Mouse (Mus musculus): Measurements from ENCODE around the gene Ubl3. TPM values are rescaled to one million over a fixed set of nuclear protein-coding genes. Genes with fewer than 3 reads are reported as not detected.

Gene Ubl3
- polyA plus RNA-seq, 1 experiment: 47.2 TPM

DNA sequence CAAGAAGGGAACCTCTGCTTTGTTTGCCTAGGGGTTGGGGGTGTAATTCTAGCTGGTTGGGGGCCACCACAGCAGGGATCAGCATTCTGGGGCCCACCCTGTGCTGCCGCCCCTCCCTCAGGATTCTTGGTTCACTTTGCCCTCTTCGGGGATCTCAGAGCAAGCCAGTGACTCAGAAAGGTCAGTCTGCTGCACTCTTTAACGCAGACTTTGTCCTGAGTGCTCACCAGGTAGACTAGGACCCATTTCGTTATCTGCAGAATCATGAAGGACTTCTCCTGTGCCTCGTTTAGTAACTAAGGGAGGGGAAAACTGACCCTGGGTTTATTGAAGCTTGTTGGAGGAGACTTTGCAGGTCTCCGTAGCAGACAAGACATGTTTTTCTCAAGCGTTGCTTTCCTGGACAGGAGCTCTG lies 38.9 kb upstream of the Ubl3 start:
- no peak overlapping the region for H3K4me3 ChIP-seq (ENCODE audit: extremely low read depth, insufficient read depth, insufficient read length)
- H3K27ac ChIP-seq (ENCODE audit: insufficient read depth, low read length): no peak overlapping the region
- no peak for DNase-seq (ENCODE audit: low read depth in 1 of 2, low spot score in 2 of 2)
- WGBS: 81% methylated on average over 7 of the region's 7 CpGs
- no peak for TF ChIP-seq CTCF (IDR thresholded peaks at IDR 0.05; ENCODE audit: extremely low read depth, insufficient read depth, insufficient read length, insufficient replicate concordance)
- no peak for TF ChIP-seq POLR2A (IDR thresholded peaks at IDR 0.05; ENCODE audit: low read depth, low read length)
- peaks cover 7% of the 10 kb centered on the region for H3K4me1 ChIP-seq (ENCODE audit: control insufficient read depth, insufficient read depth, insufficient read length)
- no peaks in the 10 kb centered on the region for H3K36me3 ChIP-seq (ENCODE audit: control insufficient read depth, insufficient read depth, low read length)
- H3K27me3 ChIP-seq (ENCODE audit: control insufficient read depth, insufficient read depth, low read length): no peaks in the 10 kb centered on the region

- Histone ChIP-seq H3K36me3 (ENCODE audit: control insufficient read depth, insufficient read depth, low read length) (no peaks in the 10 kb centered on the region), H3K4me3 (ENCODE audit: extremely low read depth, insufficient read depth, insufficient read length) (no peak overlapping the region), H3K27ac (ENCODE audit: insufficient read depth, low read length) (no peak overlapping the region), H3K4me1 (ENCODE audit: control insufficient read depth, insufficient read depth, insufficient read length) (peaks cover 2% of the 10 kb centered on the region), H3K27me3 (ENCODE audit: control insufficient read depth, insufficient read depth, low read length) (no peaks in the 10 kb centered on the region)
- DNase-seq (ENCODE audit: low read depth in 1 of 2, low spot score in 2 of 2): no peak
- TF ChIP-seq CTCF (IDR thresholded peaks at IDR 0.05; ENCODE audit: extremely low read depth, insufficient read depth, insufficient read length, insufficient replicate concordance) (no peak), POLR2A (IDR thresholded peaks at IDR 0.05; ENCODE audit: low read depth, low read length) (no peak)
- WGBS: 82% methylated on average over 20 of the region's 20 CpGs
Observed at GRCm38 (mm10) chr5:148590603-148591447, 38.2 kb upstream of the Ubl3 start.

DNA sequence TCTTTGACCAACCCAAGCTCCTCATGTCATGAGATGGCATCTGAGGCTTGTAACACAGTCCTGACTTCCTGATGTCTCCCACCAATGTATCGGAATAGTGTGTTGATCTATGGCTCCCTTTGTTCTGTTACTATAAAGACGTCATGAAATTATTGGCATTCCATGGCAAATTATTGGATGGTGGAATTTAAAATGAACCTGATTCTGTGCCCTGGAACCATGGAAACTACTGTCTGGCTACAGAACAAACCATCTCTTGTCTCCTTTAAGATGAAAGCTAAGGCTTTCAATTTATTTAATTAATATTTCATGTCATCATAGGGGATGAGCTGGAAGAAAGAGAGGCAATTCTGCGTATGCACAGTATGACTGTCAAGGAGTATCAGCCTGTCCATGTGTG lies 36.4 kb upstream of the Ubl3 start:
- no peak overlapping the region for H3K27ac ChIP-seq (ENCODE audit: insufficient read depth, low read length)
- no peaks in the 10 kb centered on the region for H3K36me3 ChIP-seq (ENCODE audit: control insufficient read depth, insufficient read depth, low read length)
- WGBS: 88% methylated on average over 3 of the region's 3 CpGs
- no peak overlapping the region for H3K4me3 ChIP-seq (ENCODE audit: extremely low read depth, insufficient read depth, insufficient read length)
- no peak for TF ChIP-seq CTCF (IDR thresholded peaks at IDR 0.05; ENCODE audit: extremely low read depth, insufficient read depth, insufficient read length, insufficient replicate concordance)
- TF ChIP-seq POLR2A (IDR thresholded peaks at IDR 0.05; ENCODE audit: low read depth, low read length): no peak
- H3K4me1 ChIP-seq (ENCODE audit: control insufficient read depth, insufficient read depth, insufficient read length): no peaks in the 10 kb centered on the region
- DNase-seq (ENCODE audit: low read depth in 1 of 2, low spot score in 2 of 2): no peak
- H3K27me3 ChIP-seq (ENCODE audit: control insufficient read depth, insufficient read depth, low read length): no peaks in the 10 kb centered on the region

GRCm38 (mm10) chr5:148588142-148588650 lies 35.6 kb upstream of the Ubl3 start:
- no peak overlapping the region for H3K27ac ChIP-seq (ENCODE audit: insufficient read depth, low read length)
- no peaks in the 10 kb centered on the region for H3K27me3 ChIP-seq (ENCODE audit: control insufficient read depth, insufficient read depth, low read length)
- 83% methylated on average over 6 of the region's 6 CpGs for WGBS
- H3K4me1 ChIP-seq (ENCODE audit: control insufficient read depth, insufficient read depth, insufficient read length): no peaks in the 10 kb centered on the region
- no peak overlapping the region for H3K4me3 ChIP-seq (ENCODE audit: extremely low read depth, insufficient read depth, insufficient read length)
- TF ChIP-seq POLR2A (IDR thresholded peaks at IDR 0.05; ENCODE audit: low read depth, low read length) (no peak), CTCF (IDR thresholded peaks at IDR 0.05; ENCODE audit: extremely low read depth, insufficient read depth, insufficient read length, insufficient replicate concordance) (no peak)
- no peak for DNase-seq (ENCODE audit: low read depth in 1 of 2, low spot score in 2 of 2)
- no peaks in the 10 kb centered on the region for H3K36me3 ChIP-seq (ENCODE audit: control insufficient read depth, insufficient read depth, low read length)

DNA sequence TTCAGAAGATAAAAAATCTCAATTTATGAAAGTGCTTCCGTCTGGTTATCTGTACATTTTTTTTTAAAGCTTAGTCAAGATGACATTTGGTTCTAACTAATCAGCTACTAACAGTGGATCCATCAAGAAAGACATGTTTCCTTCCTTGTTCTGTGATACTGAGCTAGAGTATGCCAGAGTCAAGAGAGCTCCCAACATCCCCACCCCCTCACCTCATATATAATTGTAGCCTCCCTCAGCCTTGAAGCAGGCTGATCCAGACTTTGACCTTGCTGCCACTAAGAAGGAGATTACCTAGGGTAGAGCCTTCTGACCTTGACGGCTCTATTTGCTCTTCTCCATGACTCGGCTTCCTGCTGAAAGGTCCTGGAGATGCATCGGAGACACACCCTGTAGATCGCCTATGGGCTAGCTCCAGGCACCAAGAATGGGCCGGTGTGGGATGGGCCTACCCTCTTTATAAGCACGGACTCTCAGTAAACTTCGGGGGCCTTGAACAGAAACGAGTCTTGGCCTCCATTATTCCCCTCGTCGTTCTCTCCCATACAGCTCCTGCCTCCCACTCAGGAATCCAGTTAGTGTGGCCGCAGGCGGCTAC lies 27.9 kb upstream of the Ubl3 start:
- H3K27ac ChIP-seq (ENCODE audit: insufficient read depth, low read length): no peak overlapping the region
- H3K36me3 ChIP-seq (ENCODE audit: control insufficient read depth, insufficient read depth, low read length): no peaks in the 10 kb centered on the region
- no peaks in the 10 kb centered on the region for H3K27me3 ChIP-seq (ENCODE audit: control insufficient read depth, insufficient read depth, low read length)
- 93% methylated on average over 13 of the region's 13 CpGs for WGBS
- no peak for DNase-seq (ENCODE audit: low read depth in 1 of 2, low spot score in 2 of 2)
- H3K4me1 ChIP-seq (ENCODE audit: control insufficient read depth, insufficient read depth, insufficient read length): no peaks in the 10 kb centered on the region
- no peak overlapping the region for H3K4me3 ChIP-seq (ENCODE audit: extremely low read depth, insufficient read depth, insufficient read length)
- TF ChIP-seq CTCF (IDR thresholded peaks at IDR 0.05; ENCODE audit: extremely low read depth, insufficient read depth, insufficient read length, insufficient replicate concordance): no peak
- no peak for TF ChIP-seq POLR2A (IDR thresholded peaks at IDR 0.05; ENCODE audit: low read depth, low read length)

DNA sequence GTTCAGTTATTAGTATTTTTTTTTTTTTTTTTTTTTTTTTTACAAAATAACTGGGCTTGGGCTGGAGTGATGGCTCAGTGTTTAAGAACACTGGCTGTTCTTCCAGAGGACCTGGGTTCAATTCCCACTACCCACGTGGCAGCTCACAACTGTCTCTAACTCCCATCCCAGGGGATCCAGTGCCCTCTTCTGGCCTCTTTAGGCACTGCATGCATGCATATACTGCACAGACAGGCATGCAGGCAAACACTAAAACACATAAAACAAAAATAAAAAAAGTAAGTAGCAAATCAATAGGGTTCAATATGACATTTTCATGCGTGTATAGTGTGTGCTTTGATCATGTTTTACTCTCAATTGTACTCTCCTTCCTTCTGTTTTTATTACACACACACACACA lies 26.6 kb upstream of the Ubl3 start:
- Histone ChIP-seq H3K4me3 (ENCODE audit: extremely low read depth, insufficient read depth, insufficient read length) (no peak overlapping the region), H3K27me3 (ENCODE audit: control insufficient read depth, insufficient read depth, low read length) (no peaks in the 10 kb centered on the region), H3K36me3 (ENCODE audit: control insufficient read depth, insufficient read depth, low read length) (no peaks in the 10 kb centered on the region), H3K27ac (ENCODE audit: insufficient read depth, low read length) (no peak overlapping the region), H3K4me1 (ENCODE audit: control insufficient read depth, insufficient read depth, insufficient read length) (no peaks in the 10 kb centered on the region)
- DNase-seq (ENCODE audit: low read depth in 1 of 2, low spot score in 2 of 2): no peak
- TF ChIP-seq CTCF (IDR thresholded peaks at IDR 0.05; ENCODE audit: extremely low read depth, insufficient read depth, insufficient read length, insufficient replicate concordance) (no peak), POLR2A (IDR thresholded peaks at IDR 0.05; ENCODE audit: low read depth, low read length) (no peak)
- WGBS: 91% methylated on average over 2 of the region's 2 CpGs
